Mouse (Mus musculus) liver, postnatal 0 days (tissue): ENCODE measurements around the gene Mapk11.

ENCODE experiments used
- CTCF ChIP-seq: sonication (generic); IDR thresholded peaks from 2 replicates; pipeline ENCODE4 v1.5.1; 2016; ENCODE audit warnings: antibody characterized with exemption, low read depth
- EP300 ChIP-seq: IDR thresholded peaks from 2 replicates; pipeline ENCODE4 v1.6.1; 2016; ENCODE audit warnings: antibody characterized with exemption, low read depth, mild to moderate bottlenecking

DNA sequence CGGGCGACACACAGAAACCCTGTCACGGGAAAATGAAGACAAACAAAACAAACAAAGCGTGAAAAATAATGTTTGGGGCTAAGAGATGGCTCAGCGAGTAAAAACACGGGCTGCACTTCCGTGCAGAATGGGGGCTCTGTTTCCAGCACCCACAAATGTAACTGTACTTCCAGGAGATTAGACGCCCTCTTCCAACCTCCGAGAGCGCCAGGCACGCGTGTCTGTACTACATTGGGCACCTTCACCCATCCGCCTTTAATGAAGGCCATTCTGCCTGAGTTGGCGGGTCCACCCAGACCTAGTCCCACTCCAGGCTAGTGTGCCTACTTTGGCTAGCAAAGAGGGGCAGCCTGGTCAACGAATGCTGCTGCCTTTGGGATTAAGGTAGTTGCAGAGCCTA lies 47.6 kb upstream of the Mapk11 start:
- TF ChIP-seq EP300 (no peak), CTCF (no peak)
